Mouse (Mus musculus): ENCODE data around the gene Bcl10.
"Not testable (repeated sequence)": the region's sequence is repeated elsewhere in the genome, so short reads cannot be mapped to it uniquely, and the experiment has no call there.

The Bcl10 gene

GRCm38 (mm10) chr3:145922019-145922854 lies at the start of gene Bcl10:
Gene Bcl10 (plus strand): TSS chr3:145922804.
- no peak for DNase-seq

DNA sequence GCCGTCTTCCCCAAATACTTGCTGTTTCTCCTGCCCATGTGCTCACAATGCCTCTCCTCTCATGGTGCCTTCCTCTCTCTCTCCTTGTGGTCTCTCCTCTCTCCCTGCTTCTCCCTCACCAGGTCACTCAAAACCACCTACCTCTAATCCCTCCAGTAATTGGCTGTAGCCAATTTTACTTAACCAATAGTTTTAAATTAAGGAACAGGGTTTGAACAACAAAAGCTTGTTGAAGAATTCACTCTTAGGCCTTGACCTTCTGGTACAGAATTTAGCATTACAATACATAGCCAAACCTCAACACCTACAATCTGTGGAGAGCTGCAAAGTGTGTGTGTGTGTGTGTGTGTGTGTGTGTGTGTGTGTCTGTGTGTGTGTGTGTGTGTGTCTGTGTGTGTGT lies 49.3 kb upstream of the Bcl10 start:
- DNase-seq = no peak

DNA sequence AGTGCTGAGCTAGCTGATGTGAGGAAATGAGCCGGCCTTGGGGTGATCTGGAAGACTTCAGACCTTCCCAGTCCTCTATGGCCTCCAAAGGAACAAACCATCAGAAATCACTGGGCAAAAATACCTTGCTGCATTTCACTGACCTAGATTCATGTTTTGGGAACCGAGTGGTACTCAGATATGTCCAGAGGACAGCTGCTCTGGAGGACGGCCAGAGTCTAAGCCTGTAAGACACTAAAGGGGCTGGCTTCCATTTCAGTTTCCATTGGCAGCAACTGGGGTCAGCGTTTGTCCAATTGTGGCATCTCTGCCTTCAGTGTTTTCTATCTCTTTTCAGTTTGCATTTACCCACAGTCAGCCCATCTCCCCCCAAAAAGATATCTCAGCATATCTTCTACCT lies 48.5 kb upstream of the Bcl10 start:
- DNase-seq = no peak

- no peak for DNase-seq
Observed at GRCm38 (mm10) chr3:145876120-145876519, 46.5 kb upstream of the Bcl10 start.

- DNase-seq = not testable (repeated sequence)
Observed at GRCm38 (mm10) chr3:145878867-145879266, 43.7 kb upstream of the Bcl10 start.

DNA sequence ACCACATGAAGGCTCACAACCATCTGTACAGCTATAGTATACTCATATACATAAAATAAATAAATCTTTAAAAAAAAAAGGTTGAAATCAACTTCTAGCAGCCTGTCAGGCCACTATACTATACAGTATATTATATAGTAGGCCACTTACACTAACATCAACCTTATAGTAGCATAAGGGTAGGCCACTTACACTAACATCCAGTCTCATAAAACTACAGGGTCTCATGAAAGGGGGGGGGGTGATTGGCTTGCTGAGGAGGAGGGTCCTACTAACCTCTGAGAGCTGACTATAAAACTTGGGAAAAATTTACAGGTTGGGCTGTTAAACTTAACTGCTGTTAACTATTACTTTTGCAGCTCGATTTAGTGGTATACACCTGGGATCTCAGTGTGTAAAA lies 42.3 kb upstream of the Bcl10 start:
- DNase-seq = no peak

DNA sequence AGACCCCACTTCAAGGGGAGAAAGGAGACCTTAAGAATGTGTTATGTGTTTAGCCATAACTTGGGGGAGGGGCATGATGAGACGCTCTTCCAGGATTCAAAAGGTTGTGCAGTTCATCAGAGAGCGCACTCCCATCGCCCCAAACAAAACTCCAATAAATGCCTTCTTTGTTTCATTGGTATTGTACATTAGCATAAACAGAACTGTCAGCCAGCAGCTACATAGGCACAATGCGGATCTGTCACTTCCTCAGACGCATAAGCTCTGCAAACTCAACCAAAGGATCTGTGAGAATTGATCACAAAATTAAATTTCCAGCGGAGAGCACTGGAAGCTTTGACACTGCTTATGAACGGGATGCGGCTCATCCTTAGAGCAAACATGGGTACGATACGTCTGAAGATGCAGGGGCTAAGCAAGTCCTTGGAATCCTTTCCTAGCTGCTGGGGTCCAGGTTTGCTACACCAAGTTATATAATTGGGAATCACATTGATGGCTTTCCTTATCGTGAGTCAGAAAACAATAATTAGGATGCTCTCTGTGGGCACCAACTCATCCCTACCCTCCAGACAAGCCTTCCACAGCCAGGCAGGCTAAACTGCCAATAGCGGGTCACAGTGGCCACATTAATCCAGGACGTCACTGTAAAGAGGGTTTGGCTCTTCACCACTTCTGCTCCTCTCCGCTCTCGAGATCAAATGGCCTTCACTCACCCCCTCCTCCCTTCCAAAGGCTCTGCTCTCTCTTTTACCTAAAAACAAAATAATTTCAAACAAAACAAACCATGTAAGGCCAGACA lies 40.3 kb upstream of the Bcl10 start:
- DNase-seq = no peak

- DNase-seq = no peak
Observed at GRCm38 (mm10) chr3:145883233-145883632, 39.4 kb upstream of the Bcl10 start.

DNA sequence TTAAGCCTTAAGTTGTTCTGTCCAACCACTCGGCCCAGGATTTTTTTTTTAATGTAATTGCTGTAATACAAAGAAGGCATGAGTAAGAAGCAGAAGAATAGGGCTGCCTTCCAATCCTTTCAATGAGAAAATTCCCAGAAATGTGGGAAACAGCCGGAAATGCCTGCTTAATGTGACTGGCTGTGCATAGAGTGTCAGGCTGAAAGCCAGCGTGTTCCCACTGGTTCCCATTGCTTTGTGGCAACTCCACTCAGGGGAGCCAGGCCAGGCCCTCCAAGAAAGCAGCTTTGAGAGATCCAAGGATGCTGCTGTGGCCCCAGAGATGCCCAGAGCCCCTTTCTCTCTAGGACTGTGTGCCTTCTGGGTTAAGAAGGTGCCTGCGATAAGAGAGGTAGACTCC lies 37.2 kb upstream of the Bcl10 start:
- peak in 1 of 2 experiments; percentile 32 for DNase-seq

DNA sequence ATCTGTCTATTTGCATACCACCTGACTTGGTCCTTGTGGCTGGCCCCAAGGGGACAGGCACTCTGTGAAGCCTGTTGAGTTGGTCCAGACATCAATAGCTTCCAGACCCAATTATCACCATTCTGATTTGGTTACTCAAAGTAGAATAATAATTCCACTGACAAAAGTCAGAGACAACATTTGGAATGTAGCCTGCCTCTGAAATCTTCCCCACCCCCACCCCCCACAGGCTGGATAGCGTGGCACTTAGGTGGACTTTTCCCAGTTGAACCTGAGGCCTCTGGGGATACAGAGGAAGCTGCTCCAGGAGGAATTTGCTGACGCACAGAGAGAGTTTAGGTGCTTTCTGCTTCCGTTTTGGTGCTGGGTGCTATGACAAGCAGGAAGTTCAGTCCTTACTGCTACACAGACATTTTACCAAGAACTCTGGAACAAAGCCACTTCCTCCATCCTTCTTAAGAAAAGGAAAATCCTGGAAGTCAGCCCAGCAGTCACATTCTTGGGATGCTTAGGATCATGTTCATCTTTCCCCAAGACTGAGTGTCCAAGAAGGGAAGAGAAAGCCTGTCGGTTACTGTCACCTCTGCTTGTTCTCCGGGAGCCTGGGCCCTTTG lies 36.6 kb upstream of the Bcl10 start:
- peak; percentile 66 to 78 for DNase-seq

DNA sequence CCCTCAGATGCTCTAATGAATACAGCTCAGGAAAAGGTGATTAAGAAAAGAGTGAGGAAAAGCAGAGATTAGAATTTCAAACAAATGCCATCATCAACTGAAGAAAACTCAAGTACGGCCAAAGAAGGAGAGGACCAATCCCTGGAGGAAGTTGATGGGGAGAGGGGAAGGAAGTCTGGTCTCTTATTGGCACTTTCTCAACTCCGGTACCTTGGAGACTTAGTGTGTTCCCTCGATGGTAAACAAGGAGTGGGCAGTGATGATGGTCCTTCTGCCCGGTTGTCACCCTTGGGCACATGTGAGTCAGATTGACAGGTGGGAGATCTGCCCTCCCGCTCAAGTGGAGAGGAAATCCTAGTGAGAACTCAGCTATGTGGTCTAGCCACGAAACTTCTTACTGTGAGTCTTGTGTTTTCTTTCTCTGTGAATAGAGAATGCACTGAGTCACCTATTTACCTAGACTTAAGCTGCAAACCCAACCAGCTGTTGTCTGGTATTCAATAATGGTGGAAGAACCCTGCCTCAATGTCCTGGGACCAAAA lies 35.1 kb upstream of the Bcl10 start:
- no peak for DNase-seq

DNA sequence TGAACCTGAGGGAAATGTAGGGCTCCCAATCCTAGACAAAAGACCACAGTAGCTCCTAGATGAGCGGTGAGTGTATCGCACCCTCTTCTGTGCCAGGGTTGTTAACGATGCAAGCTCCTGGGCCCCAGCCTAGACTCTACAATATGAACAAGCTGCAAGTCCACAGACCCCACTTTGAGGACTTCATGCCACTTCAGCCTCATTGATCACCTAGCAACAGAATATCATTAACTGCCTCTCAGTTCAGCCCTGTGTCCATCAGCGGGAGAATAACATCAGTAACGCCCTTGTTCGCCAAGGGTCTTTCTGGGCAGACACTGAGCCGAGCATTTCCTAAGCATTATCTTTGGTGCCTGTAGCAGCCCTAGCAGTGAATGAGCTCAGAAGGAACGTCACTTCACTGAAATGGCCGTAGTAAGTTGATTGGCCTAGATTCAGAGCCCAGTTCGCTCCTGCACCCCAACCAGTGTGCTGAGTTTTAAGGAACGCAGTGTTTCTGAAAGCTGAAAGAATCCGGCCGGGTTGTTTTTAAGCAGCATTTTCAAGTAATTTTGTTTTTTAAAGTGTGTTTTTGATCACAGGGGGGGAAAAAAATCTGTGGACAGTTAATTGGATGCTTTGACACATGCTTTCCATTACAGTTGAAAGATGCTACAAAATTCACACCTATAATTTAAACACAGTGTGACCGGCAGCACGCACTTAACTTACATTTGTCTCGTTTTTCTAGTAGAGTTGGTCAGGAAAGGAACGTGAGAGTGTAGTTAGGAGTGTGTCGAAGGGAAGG lies 32.1 kb upstream of the Bcl10 start:
- no peak for DNase-seq

- DNase-seq = no peak
Observed at GRCm38 (mm10) chr3:145892451-145892850, 30.2 kb upstream of the Bcl10 start.

DNA sequence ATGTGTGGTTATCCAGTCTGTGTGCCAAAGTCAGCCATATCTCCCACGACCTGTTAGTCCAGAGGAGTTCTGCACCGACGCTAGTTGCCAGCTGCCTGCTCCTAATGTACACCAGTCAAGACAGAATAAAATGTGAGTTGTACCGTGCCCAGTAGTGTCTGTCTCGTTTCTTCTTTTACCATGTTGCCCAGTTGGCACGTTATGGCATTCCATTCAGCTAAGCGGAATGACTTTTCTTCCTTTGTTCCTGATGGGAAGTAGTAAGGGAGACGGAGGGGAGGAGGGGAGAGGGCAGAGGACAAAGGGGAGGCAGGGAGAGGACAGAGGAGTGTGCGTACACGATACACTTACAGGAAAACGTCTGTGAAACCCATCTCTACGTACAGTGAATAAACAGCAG lies 28.5 kb upstream of the Bcl10 start:
- DNase-seq = no peak

GRCm38 (mm10) chr3:145897749-145898148 lies 24.9 kb upstream of the Bcl10 start:
- no peak for DNase-seq

- no peak for DNase-seq
Observed at GRCm38 (mm10) chr3:145899832-145900231, 22.8 kb upstream of the Bcl10 start.

GRCm38 (mm10) chr3:145903530-145903929 lies 19.1 kb upstream of the Bcl10 start:
- DNase-seq = no peak

DNA sequence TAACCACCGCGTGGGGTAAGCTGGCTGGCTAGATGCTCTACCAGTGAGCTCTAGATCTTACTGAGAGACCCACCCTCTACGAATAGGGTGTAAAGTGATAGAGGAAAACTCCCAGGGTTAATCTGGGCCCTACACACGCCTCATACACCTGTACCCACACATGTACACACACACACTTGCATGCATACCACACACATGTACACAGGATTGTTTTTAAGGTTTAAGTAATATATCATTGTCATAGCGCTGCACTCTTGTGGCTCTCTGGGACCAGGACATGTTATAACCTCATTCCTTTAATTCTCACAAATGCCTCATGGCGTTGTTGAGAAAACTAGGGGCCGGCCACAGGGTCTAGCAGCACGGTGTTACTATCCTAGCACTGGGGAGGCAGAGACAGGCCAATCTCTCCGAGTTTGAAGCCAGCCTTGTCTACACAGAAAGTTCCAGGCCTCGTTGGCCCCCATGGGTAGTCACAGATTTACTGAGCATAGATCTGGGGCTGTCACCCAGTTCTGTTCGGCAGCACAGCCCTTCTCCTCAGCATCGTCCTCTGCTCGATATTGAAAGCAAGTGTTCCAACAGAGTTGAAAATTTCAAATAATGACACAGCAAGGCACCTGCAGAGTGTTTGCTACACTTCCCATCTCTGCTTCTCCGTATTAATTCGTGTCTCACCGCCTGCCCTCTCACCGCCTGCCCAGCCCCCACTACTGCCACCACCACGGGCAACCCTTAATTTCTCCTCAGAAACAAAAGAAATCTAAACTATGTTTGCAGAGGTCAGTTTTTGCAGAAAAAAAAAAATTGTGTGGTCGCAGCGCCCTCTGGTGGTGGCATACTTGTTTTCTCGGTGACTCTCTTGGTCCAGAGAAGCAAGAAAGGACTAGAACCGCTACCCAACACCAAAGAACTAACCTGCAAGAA lies 17.5 kb upstream of the Bcl10 start:
- DNase-seq = peak; percentile 60 to 80

- no peak for DNase-seq
Observed at GRCm38 (mm10) chr3:145906582-145906981, 16.0 kb upstream of the Bcl10 start.

GRCm38 (mm10) chr3:145912512-145912911 lies 10.1 kb upstream of the Bcl10 start:
- no peak for DNase-seq

- DNase-seq = no peak
Observed at GRCm38 (mm10) chr3:145913263-145913662, 9.3 kb upstream of the Bcl10 start.
